Mouse (Mus musculus) cerebellum, adult 2 months (tissue): ENCODE results near the gene Rfpl4b.

Experiments used
- CTCF ChIP-seq: fragments of 200-500 bp; IDR thresholded peaks from 2 replicates; pipeline ENCODE4 v1.5.1; 2011; ENCODE audit warnings: low read depth, mild to moderate bottlenecking, control low read depth, low read length, moderate library complexity, borderline replicate concordance; ENCODE audit not compliant: insufficient read depth
- POLR2A ChIP-seq: fragments of 200-500 bp; IDR thresholded peaks from 2 replicates; pipeline ENCODE4 v1.6.1; 2011; ENCODE audit warnings: low read length, control low read depth, borderline replicate concordance; ENCODE audit not compliant: insufficient read depth

DNA sequence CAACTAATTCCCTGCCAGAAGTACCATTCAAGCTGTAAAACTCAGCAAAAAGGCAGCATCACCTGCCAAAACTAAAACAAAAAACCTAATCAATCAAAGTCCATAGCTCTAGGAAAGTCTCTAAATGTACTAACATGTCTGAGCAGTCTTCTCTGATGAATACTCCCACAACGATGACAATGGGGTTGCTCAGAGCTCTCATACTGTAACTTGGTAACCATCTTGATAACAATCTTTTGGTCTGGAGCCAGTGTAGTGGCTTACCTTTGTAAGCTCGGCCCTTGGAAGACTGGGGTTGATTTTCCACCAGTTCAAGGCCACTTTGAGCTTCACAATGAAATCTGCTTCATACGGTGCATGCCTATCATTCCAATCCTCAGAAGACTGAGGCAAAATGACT, 33.0 kb downstream of the Rfpl4b start:
- TF ChIP-seq POLR2A, result no peak
- TF ChIP-seq CTCF, result no peak
